Mouse (Mus musculus) heart, adult 8-10 months (tissue): ENCODE measurements around the gene Fam20c. TPM values are rescaled to one million over a fixed set of nuclear protein-coding genes. Genes with fewer than 3 reads are reported as not detected.

Experiments used
- DNase-seq: peaks from one replicate; pipeline ENCODE4 v3.0.0; 2022; ENCODE audit warnings: low spot score
- total RNA-seq, 4 experiments: library from RNA; stranded (reverse); gene quantifications; 2 replicates each; pipeline ENCODE4 v1.2.4; 2022

Gene Fam20c
- total RNA-seq, 4 experiments from 2014 or later: 11.6 to 16.9 (median 14.3) TPM

- no peak for DNase-seq
These were observed 55.5 kb downstream of the Fam20c start for GRCm38 (mm10) chr5:138809767-138810166.

GRCm38 (mm10) chr5:138819780-138820179 lies 65.5 kb downstream of the Fam20c start, which contains the start of gene Gm5294:
Gm5294 (plus strand) TSS chr5:138820080.
- no peak for DNase-seq

GRCm38 (mm10) chr5:138820717-138821332 lies 66.5 kb downstream of the Fam20c start:
- no peak for DNase-seq

GRCm38 (mm10) chr5:138825090-138825489 lies 70.8 kb downstream of the Fam20c start:
- no peak for DNase-seq

GRCm38 (mm10) chr5:138833406-138833805 lies 79.1 kb downstream of the Fam20c start:
- DNase-seq: no peak

- DNase-seq: no peak
These were observed 80.6 kb downstream of the Fam20c start for GRCm38 (mm10) chr5:138834910-138835309.

GRCm38 (mm10) chr5:138840981-138841380 lies 86.7 kb downstream of the Fam20c start:
- DNase-seq: no peak

GRCm38 (mm10) chr5:138843168-138843824 lies 89.0 kb downstream of the Fam20c start:
- no peak for DNase-seq

- no peak for DNase-seq
These were observed 92.2 kb downstream of the Fam20c start for GRCm38 (mm10) chr5:138846506-138846905.

- DNase-seq: peak; percentile 87
These were observed 93.8 kb downstream of the Fam20c start for GRCm38 (mm10) chr5:138848102-138848501.

- no peak for DNase-seq
These were observed 95.6 kb downstream of the Fam20c start for GRCm38 (mm10) chr5:138849682-138850461.

GRCm38 (mm10) chr5:138850462-138850844 lies 96.1 kb downstream of the Fam20c start:
- no peak for DNase-seq

GRCm38 (mm10) chr5:138851296-138851780 lies 97.0 kb downstream of the Fam20c start:
- no peak for DNase-seq

GRCm38 (mm10) chr5:138852151-138852550 lies 97.8 kb downstream of the Fam20c start:
- no peak for DNase-seq

GRCm38 (mm10) chr5:138853349-138853748 lies 99.0 kb downstream of the Fam20c start:
- no peak for DNase-seq

- peak; percentile 60 for DNase-seq
These were observed 102.8 kb downstream of the Fam20c start for GRCm38 (mm10) chr5:138857010-138857617.

GRCm38 (mm10) chr5:138857811-138858251 lies 103.5 kb downstream of the Fam20c start:
- no peak for DNase-seq

Other genes with a start within 250 kb of the Fam20c start
- gene 1700123K08Rik, start 189.8 kb upstream of the Fam20c start, total RNA-seq: not detected
- 10 to 100 TPM; 16.8 to 20.1 (median 18.7) TPM for gene Zfp68, start 134.8 kb upstream of the Fam20c start, total RNA-seq
- 1 to 10 TPM; 3.8 to 4.9 (median 4.8) TPM for gene A430033K04Rik, start 131.7 kb upstream of the Fam20c start, total RNA-seq
- not detected for gene Gm5294, start 65.6 kb downstream of the Fam20c start, total RNA-seq
- gene Pdgfa, start 242.9 kb downstream of the Fam20c start, total RNA-seq: 10 to 100 TPM; 18.3 to 23.9 (median 20.6) TPM